Mouse (Mus musculus) hindbrain, embryonic 11.5 days (tissue): Measurements from ENCODE around the gene Klf3. TPM values are rescaled to one million over a fixed set of nuclear protein-coding genes. Genes with fewer than 3 reads are reported as not detected.
"Not testable (repeated sequence)": the region's sequence is repeated elsewhere in the genome, so short reads cannot be mapped to it uniquely, and the experiment has no call there.

Experiments
- ATAC-seq: fragments of 200-750 bp; cut with Nextera tagmentation; 2 replicates; pipeline ENCODE4 v1.8.0; 2017; ENCODE audit warnings: mild to moderate bottlenecking, moderate TSS enrichment, moderate library complexity; ENCODE audit not compliant: low FRiP score
- DNase-seq: peaks from one replicate; pipeline ENCODE4 v3.0.0-alpha.2; 2015; ENCODE audit warnings: low spot score
- H3K27ac ChIP-seq: fragments of 300-500 bp; sonication (generic); 2 replicates; pipeline ENCODE4 v1.5.1; 2014; ENCODE audit warnings: mild to moderate bottlenecking, low read depth, low read length
- H3K27me3 ChIP-seq: fragments of 300-500 bp; sonication (generic); 2 replicates; pipeline ENCODE4 v1.6.1; 2014; ENCODE audit warnings: mild to moderate bottlenecking, low read length, moderate library complexity, mixed read lengths; ENCODE audit not compliant: control insufficient read depth, insufficient read depth
- H3K36me3 ChIP-seq: fragments of 300-500 bp; sonication (generic); 2 replicates; pipeline ENCODE4 v1.6.1; 2014; ENCODE audit warnings: mild to moderate bottlenecking, low read length, moderate library complexity, mixed read lengths; ENCODE audit not compliant: control insufficient read depth, insufficient read depth
- H3K4me1 ChIP-seq: fragments of 300-500 bp; sonication (generic); replicated peaks from 2 replicates; pipeline ENCODE4 v1.6.1; 2014; ENCODE audit warnings: low read length, mixed read lengths; ENCODE audit not compliant: control insufficient read depth, insufficient read depth
- H3K4me2 ChIP-seq: fragments of 300-500 bp; sonication (generic); replicated peaks from 2 replicates; pipeline ENCODE4 v1.6.1; 2014; ENCODE audit warnings: mild to moderate bottlenecking, low read depth, low read length
- H3K4me3 ChIP-seq: fragments of 300-500 bp; sonication (generic); 2 replicates; pipeline ENCODE4 v1.5.1; 2014; ENCODE audit warnings: low read depth, low read length
- H3K9ac ChIP-seq: fragments of 300-500 bp; sonication (generic); 2 replicates; pipeline ENCODE4 v1.6.1; 2014; ENCODE audit warnings: low read depth, low read length
- H3K9me3 ChIP-seq: fragments of 300-500 bp; sonication (generic); 2 replicates; pipeline ENCODE4 v1.6.1; 2016; ENCODE audit warnings: low read length; ENCODE audit not compliant: control insufficient read depth
- whole genome bisulfite sequencing: fragments of 180-500 bp; shearing (Covaris S2); extraction: QIAGEN DNeasy Blood & Tissue Kit; methylation state at CpG from one replicate; pipeline ENCODE4 v1.1.7; 2014; 5-methylcytosine and 5-hydroxymethylcytosine counted together
- polyA plus RNA-seq: library from polyadenylated mRNA; unstranded; fragments of >200 nt; fragmentation: Nextera tagmentation; extraction: Ambion mirVana; gene quantifications from 2 replicates; pipeline ENCODE4 v1.2.1, GENCODE M21; 2014

Gene Klf3
- polyA plus RNA-seq, 1 experiment from 2014 or later, result 47.2 TPM

DNA sequence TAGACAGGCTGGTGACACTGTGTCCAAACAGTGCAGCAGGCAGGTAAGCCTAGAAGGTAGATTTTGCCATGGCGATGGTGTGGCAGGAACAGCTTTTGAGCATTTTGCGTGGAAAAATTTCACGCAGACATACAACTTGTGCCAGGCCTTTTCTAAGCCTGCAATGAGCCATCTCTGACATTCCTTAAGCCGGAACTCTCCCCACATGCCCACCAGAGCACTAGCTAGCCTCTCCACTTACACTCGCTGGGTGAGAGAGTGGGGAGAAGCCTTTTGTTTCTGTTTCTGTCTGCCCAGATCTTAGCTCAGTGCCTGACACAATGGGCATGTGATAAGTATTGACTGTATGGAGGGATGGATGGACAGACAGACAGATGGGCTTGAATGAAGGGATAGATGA is 64.4 kb downstream of the Klf3 start:
- no peak overlapping the region for H3K9ac ChIP-seq
- H3K4me2 ChIP-seq, result no peak overlapping the region
- no peak for DNase-seq
- H3K4me1 ChIP-seq, result no peaks in the 10 kb centered on the region
- no peaks in the 10 kb centered on the region for H3K27me3 ChIP-seq
- H3K27ac ChIP-seq, result no peak overlapping the region
- 91% methylated on average over 5 of the region's 5 CpGs for WGBS
- H3K36me3 ChIP-seq, result no peaks in the 10 kb centered on the region
- ATAC-seq, result no peak
- no peak overlapping the region for H3K4me3 ChIP-seq
- no peaks in the 10 kb centered on the region for H3K9me3 ChIP-seq

- Histone ChIP-seq H3K27ac (no peak overlapping the region), H3K36me3 (no peaks in the 10 kb centered on the region), H3K9ac (no peak overlapping the region), H3K4me3 (no peak overlapping the region), H3K4me1 (0 out of 2 replicates have a peak, but pooled peaks cover 7% of the 10 kb centered on the region), H3K27me3 (no peaks in the 10 kb centered on the region), H3K9me3 (no peaks in the 10 kb centered on the region), H3K4me2 (no peak overlapping the region)
- 83% methylated on average over 12 of the region's 12 CpGs for WGBS
- ATAC-seq (no peak), DNase-seq (no peak)
Measured at GRCm38 (mm10) chr5:64876086-64876830, 73.1 kb downstream of the Klf3 start.

- Histone ChIP-seq H3K9me3 (no peaks in the 10 kb centered on the region), H3K9ac (no peak overlapping the region), H3K27me3 (no peaks in the 10 kb centered on the region), H3K4me3 (no peak overlapping the region), H3K27ac (peak overlapping the region; percentile 42), H3K36me3 (no peaks in the 10 kb centered on the region), H3K4me2 (no peak overlapping the region), H3K4me1 (0 out of 2 replicates have a peak, but pooled peaks cover 7% of the 10 kb centered on the region)
- DNase-seq, result peak; percentile 51
- ATAC-seq, result peak; percentile 67
- WGBS, result 16% methylated on average over 15 of the region's 15 CpGs
Measured at GRCm38 (mm10) chr5:64877235-64878026, 74.2 kb downstream of the Klf3 start.

GRCm38 (mm10) chr5:64878027-64878425 is 74.8 kb downstream of the Klf3 start:
- Histone ChIP-seq H3K9ac (no peak overlapping the region), H3K4me2 (no peak overlapping the region), H3K4me1 (0 out of 2 replicates have a peak, but pooled peaks cover 7% of the 10 kb centered on the region), H3K36me3 (no peaks in the 10 kb centered on the region), H3K4me3 (no peak overlapping the region), H3K27me3 (no peaks in the 10 kb centered on the region), H3K27ac (peak overlapping the region; percentile 42; the same call in 1 of the 2 replicates), H3K9me3 (no peaks in the 10 kb centered on the region)
- DNase-seq, result peak; percentile 70
- ATAC-seq, result peak; percentile 88
- 7% methylated on average over 4 of the region's 4 CpGs for WGBS

DNA sequence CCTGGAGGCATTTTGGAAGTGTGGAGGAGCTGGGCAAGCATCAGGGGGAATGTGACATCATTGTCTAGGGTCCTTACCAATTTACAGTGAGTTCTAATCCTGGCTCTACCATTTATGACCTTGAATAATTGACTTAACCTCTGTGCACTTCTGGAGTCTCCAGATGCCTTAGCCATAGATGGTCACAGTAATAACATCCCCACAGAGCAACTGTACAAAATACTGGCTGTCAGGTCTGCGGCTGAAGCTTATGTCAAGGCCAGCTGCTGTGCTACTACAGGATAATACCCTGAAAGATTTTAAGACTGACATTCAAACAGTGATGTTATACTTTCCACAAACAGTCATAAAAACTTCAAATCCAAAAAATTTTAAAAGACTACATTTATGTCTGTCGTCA is 75.3 kb downstream of the Klf3 start:
- Histone ChIP-seq H3K9ac (no peak overlapping the region), H3K9me3 (no peaks in the 10 kb centered on the region), H3K27me3 (no peaks in the 10 kb centered on the region), H3K4me3 (no peak overlapping the region), H3K36me3 (no peaks in the 10 kb centered on the region), H3K27ac (peak overlapping the region; percentile 42; the same call in 1 of the 2 replicates), H3K4me2 (no peak overlapping the region), H3K4me1 (0 out of 2 replicates have a peak, but pooled peaks cover 7% of the 10 kb centered on the region)
- ATAC-seq (0 out of 2 replicates have a peak, but pooled peaks have one; percentile 6), DNase-seq (no peak)
- 76% methylated on average over 2 of the region's 2 CpGs for WGBS

DNA sequence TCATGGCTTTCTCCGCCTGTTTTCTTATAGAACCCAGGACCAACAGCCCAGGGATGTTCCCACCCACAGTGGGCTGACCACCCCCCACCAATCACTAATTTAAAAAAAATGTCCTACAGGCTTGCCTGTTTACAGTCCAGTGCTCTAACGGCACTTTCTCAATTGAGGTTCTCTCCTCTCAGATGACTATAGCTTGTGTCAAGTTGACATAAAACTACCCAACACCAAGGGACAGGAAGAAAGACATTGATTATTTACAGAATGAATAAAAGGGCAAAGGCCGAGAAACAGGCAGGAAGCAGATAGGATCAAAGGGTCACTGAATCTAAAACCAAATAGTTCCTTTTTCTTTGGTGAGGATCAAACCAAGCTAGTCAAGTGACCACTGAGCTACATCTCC is 76.1 kb downstream of the Klf3 start:
- Histone ChIP-seq H3K36me3 (no peaks in the 10 kb centered on the region), H3K9ac (no peak overlapping the region), H3K4me1 (0 out of 2 replicates have a peak, but pooled peaks cover 7% of the 10 kb centered on the region), H3K9me3 (no peaks in the 10 kb centered on the region), H3K4me3 (no peak overlapping the region), H3K27ac (no peak overlapping the region), H3K27me3 (no peaks in the 10 kb centered on the region), H3K4me2 (no peak overlapping the region)
- ATAC-seq (no peak), DNase-seq (no peak)
- 45% methylated on average over 3 of the region's 3 CpGs for WGBS

- WGBS, result 90% methylated on average over 7 of the region's 10 CpGs
- DNase-seq, H3K36me3 ChIP-seq, H3K4me1 ChIP-seq, H3K9me3 ChIP-seq, H3K4me2 ChIP-seq, H3K27ac ChIP-seq, H3K27me3 ChIP-seq, H3K9ac ChIP-seq, ATAC-seq, H3K4me3 ChIP-seq: not testable (repeated sequence)
Measured at GRCm38 (mm10) chr5:64881559-64881958, 78.4 kb downstream of the Klf3 start.

DNA sequence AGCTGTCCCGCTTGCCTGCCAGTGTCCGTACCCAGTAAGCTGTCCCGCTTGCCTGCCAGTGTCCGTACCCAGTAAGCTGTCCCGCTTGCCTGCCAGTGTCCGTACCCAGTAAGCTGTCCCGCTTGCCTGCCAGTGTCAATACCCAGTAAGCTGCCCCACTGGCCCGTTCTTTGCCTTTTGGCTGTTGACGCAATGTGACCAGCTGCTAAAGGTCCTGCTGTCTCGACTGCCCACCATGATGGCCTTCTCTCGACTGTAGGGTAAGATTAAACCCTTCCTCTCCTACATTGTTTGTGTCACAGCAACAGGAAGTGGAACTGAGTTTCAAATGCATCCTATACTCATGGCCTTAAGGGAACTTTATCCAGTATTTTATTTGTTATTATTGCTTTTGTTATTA is 78.8 kb downstream of the Klf3 start:
- not testable (repeated sequence) for H3K27me3 ChIP-seq, H3K9ac ChIP-seq, DNase-seq, H3K4me1 ChIP-seq, H3K4me3 ChIP-seq, ATAC-seq, H3K9me3 ChIP-seq, H3K36me3 ChIP-seq, H3K4me2 ChIP-seq, H3K27ac ChIP-seq
- WGBS, result 89% methylated on average over 7 of the region's 11 CpGs
